Mouse (Mus musculus) heart, adult 2 months (tissue): ENCODE measurements around the gene Rcbtb2.

Source experiments
- EP300 ChIP-seq: fragments of 200-500 bp; IDR thresholded peaks from 2 replicates; pipeline ENCODE4 v1.6.1; 2011; ENCODE audit warnings: low read depth, low read length, control low read depth; ENCODE audit not compliant: insufficient read depth
- POLR2A ChIP-seq: fragments of 200-500 bp; IDR thresholded peaks from 2 replicates; pipeline ENCODE4 v1.6.1; 2011; ENCODE audit warnings: mild to moderate bottlenecking, low read depth, low read length, control low read depth; ENCODE audit not compliant: insufficient read depth

DNA sequence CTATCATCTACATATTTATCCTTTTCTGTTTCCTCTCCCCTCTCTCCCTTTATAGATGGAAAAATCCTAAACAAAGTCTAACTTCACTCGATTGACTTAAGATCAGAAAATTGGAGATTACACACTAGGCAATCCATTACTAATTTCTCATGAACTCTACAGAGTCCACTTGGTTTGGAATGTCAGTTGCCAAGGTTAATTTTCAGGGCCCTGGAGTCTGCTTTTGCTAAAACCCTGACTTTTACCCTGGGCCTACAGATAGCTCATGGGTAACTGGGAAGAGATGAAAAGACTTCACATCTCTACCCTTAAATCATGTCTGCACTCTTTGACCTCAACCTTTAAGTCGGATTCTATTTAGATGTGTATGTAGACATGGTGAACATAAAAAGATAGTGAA lies 39.3 kb upstream of the Rcbtb2 start:
- no peak for TF ChIP-seq POLR2A
- TF ChIP-seq EP300: no peak
